Mouse (Mus musculus) intestine, postnatal 0 days (tissue): Measurements from ENCODE around the gene Slc4a10. TPM values are rescaled to one million over a fixed set of nuclear protein-coding genes. Genes with fewer than 3 reads are reported as not detected.

Source experiments
- ATAC-seq: fragments of 200-750 bp; cut with Nextera tagmentation; 2 replicates; pipeline ENCODE4 v1.8.0; 2017; ENCODE audit warnings: mild to moderate bottlenecking, moderate TSS enrichment, moderate library complexity
- H3K27ac ChIP-seq: fragments of 300-500 bp; sonication (generic); 2 replicates; pipeline ENCODE4 v1.5.1; 2014; ENCODE audit warnings: mild to moderate bottlenecking, low read depth, low read length, moderate library complexity
- H3K27me3 ChIP-seq: fragments of 300-500 bp; sonication (generic); replicated peaks from 2 replicates; pipeline ENCODE4 v1.6.1; 2014; ENCODE audit warnings: low read length, mixed read lengths; ENCODE audit not compliant: control insufficient read depth, insufficient read depth
- H3K36me3 ChIP-seq: fragments of 300-500 bp; sonication (generic); 2 replicates; pipeline ENCODE4 v1.6.1; 2014; ENCODE audit warnings: mild to moderate bottlenecking, moderate library complexity; ENCODE audit not compliant: control insufficient read depth, insufficient read depth
- H3K4me1 ChIP-seq: fragments of 300-500 bp; sonication (generic); replicated peaks from 2 replicates; pipeline ENCODE4 v1.6.1; 2014; ENCODE audit warnings: antibody characterized with exemption, low read length, mixed read lengths; ENCODE audit not compliant: control insufficient read depth, insufficient read depth
- H3K4me2 ChIP-seq: fragments of 300-500 bp; sonication (generic); replicated peaks from 2 replicates; pipeline ENCODE4 v1.6.1; 2014; ENCODE audit warnings: low read depth, mild to moderate bottlenecking, moderate library complexity
- H3K4me3 ChIP-seq: fragments of 300-500 bp; sonication (generic); 2 replicates; pipeline ENCODE4 v1.5.1; 2014; ENCODE audit warnings: low read depth, low read length
- H3K9ac ChIP-seq: fragments of 300-500 bp; sonication (generic); 2 replicates; pipeline ENCODE4 v1.6.1; 2014; ENCODE audit warnings: mild to moderate bottlenecking, low read depth, low read length
- H3K9me3 ChIP-seq: fragments of 300-500 bp; sonication (generic); 2 replicates; pipeline ENCODE4 v1.6.1; 2016; ENCODE audit warnings: mixed run types; ENCODE audit not compliant: control insufficient read depth
- CTCF ChIP-seq: sonication (generic); IDR thresholded peaks from 2 replicates; pipeline ENCODE4 v1.5.1; 2016; ENCODE audit warnings: low read depth, mild to moderate bottlenecking, control low read depth, antibody characterized with exemption, moderate library complexity
- WGBS: fragments of 180-500 bp; shearing (Covaris S2); extraction: QIAGEN DNeasy Blood & Tissue Kit; methylation state at CpG from one replicate; pipeline ENCODE4 v1.1.7; 2014; 5-methylcytosine and 5-hydroxymethylcytosine counted together
- polyA plus RNA-seq: library from polyadenylated mRNA; unstranded; fragments of >200 nt; fragmentation: Nextera tagmentation; extraction: Ambion mirVana; gene quantifications from 2 replicates; pipeline ENCODE4 v1.2.1, GENCODE M21; 2015

Gene Slc4a10
- polyA plus RNA-seq, 1 experiment from 2014 or later: 0.63 TPM

GRCm38 (mm10) chr2:62347762-62348161 lies 301.5 kb downstream of the Slc4a10 start:
- 94% methylated on average over 9 of the region's 9 CpGs for WGBS

GRCm38 (mm10) chr2:62352035-62352434 lies 305.8 kb downstream of the Slc4a10 start:
- no peak for ATAC-seq
- no peak overlapping the region for H3K9ac ChIP-seq
- no peak overlapping the region for H3K4me3 ChIP-seq
- no peak overlapping the region for H3K4me2 ChIP-seq
- 61% methylated on average over 3 of the region's 3 CpGs for WGBS
- H3K27me3 ChIP-seq: no peaks in the 10 kb centered on the region
- no peaks in the 10 kb centered on the region for H3K4me1 ChIP-seq
- no peaks in the 10 kb centered on the region for H3K9me3 ChIP-seq
- no peak for TF ChIP-seq CTCF
- no peak overlapping the region for H3K27ac ChIP-seq
- H3K36me3 ChIP-seq: no peaks in the 10 kb centered on the region

More at GRCm38 (mm10) chr2:62347762-62348161, 301.5 kb downstream of the Slc4a10 start:
- Histone ChIP-seq H3K4me3 (no peak overlapping the region), H3K9ac (no peak overlapping the region), H3K27ac (no peak overlapping the region), H3K9me3 (no peaks in the 10 kb centered on the region), H3K4me1 (no peaks in the 10 kb centered on the region), H3K36me3 (no peaks in the 10 kb centered on the region), H3K27me3 (no peaks in the 10 kb centered on the region), H3K4me2 (no peak overlapping the region)
- TF ChIP-seq CTCF: no peak
- ATAC-seq: no peak

- H3K4me1 ChIP-seq: no peaks in the 10 kb centered on the region
- no peaks in the 10 kb centered on the region for H3K27me3 ChIP-seq
- no peaks in the 10 kb centered on the region for H3K9me3 ChIP-seq
- no peak overlapping the region for H3K27ac ChIP-seq
- no peak overlapping the region for H3K9ac ChIP-seq
- H3K36me3 ChIP-seq: peaks cover 2% of the 10 kb centered on the region
- ATAC-seq: no peak
- H3K4me2 ChIP-seq: no peak overlapping the region
- no peak overlapping the region for H3K4me3 ChIP-seq
- no peak for TF ChIP-seq CTCF
- 71% methylated on average over 6 of the region's 6 CpGs for WGBS
These were observed 309.5 kb downstream of the Slc4a10 start for GRCm38 (mm10) chr2:62355766-62356165.

- no peak for ATAC-seq
- 74% methylated on average over 14 of the region's 14 CpGs for WGBS
- Histone ChIP-seq H3K4me2 (no peak overlapping the region), H3K4me3 (no peak overlapping the region), H3K36me3 (peaks cover 2% of the 10 kb centered on the region), H3K4me1 (no peaks in the 10 kb centered on the region), H3K27me3 (no peaks in the 10 kb centered on the region), H3K9ac (no peak overlapping the region), H3K9me3 (no peaks in the 10 kb centered on the region), H3K27ac (no peak overlapping the region)
- TF ChIP-seq CTCF: no peak
These were observed 310.3 kb downstream of the Slc4a10 start for GRCm38 (mm10) chr2:62356606-62357005.

GRCm38 (mm10) chr2:62357259-62357658 lies 311.0 kb downstream of the Slc4a10 start:
- Histone ChIP-seq H3K27me3 (no peaks in the 10 kb centered on the region), H3K27ac (no peak overlapping the region), H3K36me3 (peaks cover 7% of the 10 kb centered on the region), H3K4me3 (no peak overlapping the region), H3K9me3 (no peaks in the 10 kb centered on the region), H3K9ac (no peak overlapping the region), H3K4me2 (no peak overlapping the region), H3K4me1 (no peaks in the 10 kb centered on the region)
- 87% methylated on average over 7 of the region's 7 CpGs for WGBS
- no peak for TF ChIP-seq CTCF
- ATAC-seq: no peak

GRCm38 (mm10) chr2:62360872-62361271 lies 314.6 kb downstream of the Slc4a10 start:
- Histone ChIP-seq H3K9ac (no peak overlapping the region), H3K27ac (no peak overlapping the region), H3K4me1 (no peaks in the 10 kb centered on the region), H3K36me3 (peaks cover 7% of the 10 kb centered on the region), H3K4me3 (no peak overlapping the region), H3K27me3 (no peaks in the 10 kb centered on the region), H3K4me2 (no peak overlapping the region), H3K9me3 (no peaks in the 10 kb centered on the region)
- no peak for ATAC-seq
- TF ChIP-seq CTCF: no peak
- 91% methylated on average over 6 of the region's 6 CpGs for WGBS

- TF ChIP-seq CTCF: no peak
- Histone ChIP-seq H3K36me3 (peaks cover 7% of the 10 kb centered on the region), H3K27ac (no peak overlapping the region), H3K9me3 (no peaks in the 10 kb centered on the region), H3K4me3 (no peak overlapping the region), H3K27me3 (no peaks in the 10 kb centered on the region), H3K4me1 (no peaks in the 10 kb centered on the region), H3K9ac (no peak overlapping the region), H3K4me2 (no peak overlapping the region)
- ATAC-seq: no peak
- WGBS: 81% methylated on average over 3 of the region's 3 CpGs
These were observed 315.3 kb downstream of the Slc4a10 start for GRCm38 (mm10) chr2:62361514-62361913.
